Mouse (Mus musculus): Measurements from ENCODE around the gene Sned1. TPM values are rescaled to one million over a fixed set of nuclear protein-coding genes. Genes with fewer than 3 reads are reported as not detected.
"Not testable (repeated sequence)": the region's sequence is repeated elsewhere in the genome, so short reads cannot be mapped to it uniquely, and the experiment has no call there.

The Sned1 gene
- polyA plus RNA-seq, 1 experiment from 2014 or later = 16.7 TPM

- H3K27ac ChIP-seq (replicated peaks; ENCODE audit: low read depth, low read length) = no peak overlapping the region
- H3K9me3 ChIP-seq (ENCODE audit: control insufficient read depth, low read length) = no peaks in the 10 kb centered on the region
- ATAC-seq (ENCODE audit: low read depth) (peak; percentile 64), DNase-seq (ENCODE audit: low spot score) (peak; percentile 49)
- no peaks in the 10 kb centered on the region for H3K27me3 ChIP-seq (replicated peaks; ENCODE audit: control insufficient read depth, insufficient read depth, low read length)
- no peak overlapping the region for H3K4me2 ChIP-seq (ENCODE audit: low read depth, low read length)
- H3K36me3 ChIP-seq (ENCODE audit: control insufficient read depth, insufficient read depth, low read length) = peaks cover 6% of the 10 kb centered on the region; the same call in 1 of the 2 replicates
- H3K4me3 ChIP-seq (ENCODE audit: low read depth, low read length) = no peak overlapping the region
- no peak overlapping the region for H3K9ac ChIP-seq (ENCODE audit: low read depth, low read length)
- WGBS = 6% methylated on average over 9 of the region's 16 CpGs
- H3K4me1 ChIP-seq (ENCODE audit: control insufficient read depth, insufficient read depth, low read length) = no peaks in the 10 kb centered on the region
These were observed 36.8 kb downstream of the Sned1 start for GRCm38 (mm10) chr1:93272409-93272821.

DNA sequence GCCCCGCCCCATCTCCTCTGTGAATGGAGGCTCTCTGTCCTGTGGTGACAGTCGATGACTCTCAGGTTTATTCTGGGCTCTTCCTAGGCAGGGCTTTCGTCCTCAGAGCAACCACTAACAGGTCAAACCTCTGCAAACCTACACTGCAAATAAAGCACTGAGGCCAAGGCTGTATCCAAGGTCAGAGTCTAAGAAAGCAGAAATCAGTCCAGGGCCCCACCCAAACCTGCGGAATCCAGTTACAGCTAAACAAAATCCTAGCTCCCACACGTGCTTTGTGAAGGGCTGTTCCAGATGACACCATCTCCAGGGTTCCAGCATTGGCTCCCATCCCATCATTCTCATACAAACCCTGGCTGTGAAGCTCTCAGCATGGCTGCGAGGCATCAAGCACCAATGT is 39.9 kb downstream of the Sned1 start:
- H3K4me1 ChIP-seq (ENCODE audit: control insufficient read depth, insufficient read depth, low read length) = no peaks in the 10 kb centered on the region
- H3K9ac ChIP-seq (ENCODE audit: low read depth, low read length) = no peak overlapping the region
- no peak overlapping the region for H3K4me3 ChIP-seq (ENCODE audit: low read depth, low read length)
- H3K27ac ChIP-seq (replicated peaks; ENCODE audit: low read depth, low read length) = no peak overlapping the region
- ATAC-seq (ENCODE audit: low read depth) (no peak), DNase-seq (ENCODE audit: low spot score) (no peak)
- H3K4me2 ChIP-seq (ENCODE audit: low read depth, low read length) = no peak overlapping the region
- no peaks in the 10 kb centered on the region for H3K9me3 ChIP-seq (ENCODE audit: control insufficient read depth, low read length)
- WGBS = 73% methylated on average over 6 of the region's 6 CpGs
- no peaks in the 10 kb centered on the region for H3K27me3 ChIP-seq (replicated peaks; ENCODE audit: control insufficient read depth, insufficient read depth, low read length)
- H3K36me3 ChIP-seq (ENCODE audit: control insufficient read depth, insufficient read depth, low read length) = peaks cover 6% of the 10 kb centered on the region; the same call in 1 of the 2 replicates

- H3K4me1 ChIP-seq (ENCODE audit: control insufficient read depth, insufficient read depth, low read length) = no peaks in the 10 kb centered on the region
- H3K9ac ChIP-seq (ENCODE audit: low read depth, low read length) = no peak overlapping the region
- DNase-seq (ENCODE audit: low spot score) (no peak), ATAC-seq (ENCODE audit: low read depth) (no peak)
- H3K9me3 ChIP-seq (ENCODE audit: control insufficient read depth, low read length) = no peaks in the 10 kb centered on the region
- peaks cover 6% of the 10 kb centered on the region; the same call in 1 of the 2 replicates for H3K36me3 ChIP-seq (ENCODE audit: control insufficient read depth, insufficient read depth, low read length)
- H3K27me3 ChIP-seq (replicated peaks; ENCODE audit: control insufficient read depth, insufficient read depth, low read length) = no peaks in the 10 kb centered on the region
- 76% methylated on average over 7 of the region's 7 CpGs for WGBS
- no peak overlapping the region for H3K4me3 ChIP-seq (ENCODE audit: low read depth, low read length)
- no peak overlapping the region for H3K27ac ChIP-seq (replicated peaks; ENCODE audit: low read depth, low read length)
- no peak overlapping the region for H3K4me2 ChIP-seq (ENCODE audit: low read depth, low read length)
These were observed 41.4 kb downstream of the Sned1 start for GRCm38 (mm10) chr1:93277041-93277440.

- Histone ChIP-seq H3K4me1 (ENCODE audit: control insufficient read depth, insufficient read depth, low read length) (no peaks in the 10 kb centered on the region), H3K4me2 (ENCODE audit: low read depth, low read length) (no peak overlapping the region), H3K4me3 (ENCODE audit: low read depth, low read length) (no peak overlapping the region), H3K27ac (replicated peaks; ENCODE audit: low read depth, low read length) (no peak overlapping the region), H3K9me3 (ENCODE audit: control insufficient read depth, low read length) (no peaks in the 10 kb centered on the region), H3K36me3 (ENCODE audit: control insufficient read depth, insufficient read depth, low read length) (0 out of 2 replicates have a peak, but pooled peaks cover 12% of the 10 kb centered on the region), H3K27me3 (replicated peaks; ENCODE audit: control insufficient read depth, insufficient read depth, low read length) (no peaks in the 10 kb centered on the region), H3K9ac (ENCODE audit: low read depth, low read length) (no peak overlapping the region)
- 53% methylated on average over 3 of the region's 3 CpGs for WGBS
- DNase-seq (ENCODE audit: low spot score) (no peak), ATAC-seq (ENCODE audit: low read depth) (no peak)
These were observed 54.1 kb downstream of the Sned1 start for GRCm38 (mm10) chr1:93289678-93290214.

GRCm38 (mm10) chr1:93290956-93291355 is 55.3 kb downstream of the Sned1 start:
- peaks cover 18% of the 10 kb centered on the region for H3K36me3 ChIP-seq (ENCODE audit: control insufficient read depth, insufficient read depth, low read length)

DNA sequence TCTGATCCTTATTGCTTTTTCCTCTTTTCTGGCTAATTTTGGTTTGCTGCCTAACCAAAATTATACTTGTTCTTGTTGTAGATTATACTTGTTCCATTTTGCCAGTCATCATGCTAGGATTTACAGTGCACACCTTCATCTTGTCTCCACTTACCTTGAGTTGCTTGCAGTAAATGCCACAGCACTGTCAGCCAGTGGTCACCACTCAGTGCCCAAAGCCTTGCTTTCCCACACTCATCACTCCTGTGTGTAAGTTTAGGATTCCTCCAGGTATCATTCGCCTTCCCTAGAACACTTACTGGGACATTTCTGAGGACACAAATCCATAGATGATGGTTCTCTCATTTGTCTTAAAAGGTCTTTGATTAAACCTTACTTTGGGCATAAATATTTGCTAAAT is 56.0 kb downstream of the Sned1 start:
- ATAC-seq (ENCODE audit: low read depth) (no peak), DNase-seq (ENCODE audit: low spot score) (no peak)
- H3K4me2 ChIP-seq (ENCODE audit: low read depth, low read length) = no peak overlapping the region
- 95% methylated on average over 1 of the region's 1 CpGs for WGBS
- H3K27ac ChIP-seq (replicated peaks; ENCODE audit: low read depth, low read length) = no peak overlapping the region
- H3K9me3 ChIP-seq (ENCODE audit: control insufficient read depth, low read length) = no peaks in the 10 kb centered on the region
- no peaks in the 10 kb centered on the region for H3K27me3 ChIP-seq (replicated peaks; ENCODE audit: control insufficient read depth, insufficient read depth, low read length)
- H3K4me3 ChIP-seq (ENCODE audit: low read depth, low read length) = no peak overlapping the region
- H3K36me3 ChIP-seq (ENCODE audit: control insufficient read depth, insufficient read depth, low read length) = peaks cover 25% of the 10 kb centered on the region
- H3K9ac ChIP-seq (ENCODE audit: low read depth, low read length) = no peak overlapping the region
- no peaks in the 10 kb centered on the region for H3K4me1 ChIP-seq (ENCODE audit: control insufficient read depth, insufficient read depth, low read length)

More at GRCm38 (mm10) chr1:93290956-93291355, 55.3 kb downstream of the Sned1 start:
- Histone ChIP-seq H3K27ac (replicated peaks; ENCODE audit: low read depth, low read length) (no peak overlapping the region), H3K27me3 (replicated peaks; ENCODE audit: control insufficient read depth, insufficient read depth, low read length) (no peaks in the 10 kb centered on the region), H3K4me1 (ENCODE audit: control insufficient read depth, insufficient read depth, low read length) (no peaks in the 10 kb centered on the region), H3K9me3 (ENCODE audit: control insufficient read depth, low read length) (no peaks in the 10 kb centered on the region), H3K4me3 (ENCODE audit: low read depth, low read length) (no peak overlapping the region), H3K4me2 (ENCODE audit: low read depth, low read length) (no peak overlapping the region), H3K9ac (ENCODE audit: low read depth, low read length) (no peak overlapping the region)
- ATAC-seq (ENCODE audit: low read depth) = no peak
- WGBS = 83% methylated on average over 4 of the region's 4 CpGs
- no peak for DNase-seq (ENCODE audit: low spot score)

DNA sequence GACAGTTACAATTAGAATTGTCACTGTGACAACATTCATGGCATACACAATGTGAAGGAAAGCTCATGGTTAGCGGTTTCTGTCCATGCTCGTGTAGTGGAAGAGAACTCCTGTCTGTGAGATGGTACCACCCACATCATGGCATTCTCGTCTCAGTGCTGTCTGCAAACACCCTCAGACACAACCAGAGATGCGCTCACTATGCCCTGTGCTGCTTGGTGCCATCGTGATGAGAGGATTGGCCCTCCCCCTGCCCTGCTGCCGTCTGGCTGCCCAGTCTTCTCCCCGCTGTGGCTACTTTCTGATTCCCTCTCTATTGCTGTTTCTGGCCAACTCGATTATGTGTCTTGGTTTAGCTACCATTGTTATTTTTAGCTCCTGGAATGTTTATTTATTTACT is 56.4 kb downstream of the Sned1 start:
- Histone ChIP-seq H3K4me3 (ENCODE audit: low read depth, low read length) (no peak overlapping the region), H3K36me3 (ENCODE audit: control insufficient read depth, insufficient read depth, low read length) (peaks cover 29% of the 10 kb centered on the region), H3K9me3 (ENCODE audit: control insufficient read depth, low read length) (no peaks in the 10 kb centered on the region), H3K27ac (replicated peaks; ENCODE audit: low read depth, low read length) (no peak overlapping the region), H3K27me3 (replicated peaks; ENCODE audit: control insufficient read depth, insufficient read depth, low read length) (no peaks in the 10 kb centered on the region), H3K9ac (ENCODE audit: low read depth, low read length) (no peak overlapping the region), H3K4me2 (ENCODE audit: low read depth, low read length) (no peak overlapping the region), H3K4me1 (ENCODE audit: control insufficient read depth, insufficient read depth, low read length) (no peaks in the 10 kb centered on the region)
- no peak for DNase-seq (ENCODE audit: low spot score)
- WGBS = 72% methylated on average over 8 of the region's 8 CpGs
- ATAC-seq (ENCODE audit: low read depth) = no peak

- peaks cover 49% of the 10 kb centered on the region for H3K36me3 ChIP-seq (ENCODE audit: control insufficient read depth, insufficient read depth, low read length)
- H3K27ac ChIP-seq (replicated peaks; ENCODE audit: low read depth, low read length) = not testable (repeated sequence)
These were observed 58.9 kb downstream of the Sned1 start for GRCm38 (mm10) chr1:93294491-93294890.

DNA sequence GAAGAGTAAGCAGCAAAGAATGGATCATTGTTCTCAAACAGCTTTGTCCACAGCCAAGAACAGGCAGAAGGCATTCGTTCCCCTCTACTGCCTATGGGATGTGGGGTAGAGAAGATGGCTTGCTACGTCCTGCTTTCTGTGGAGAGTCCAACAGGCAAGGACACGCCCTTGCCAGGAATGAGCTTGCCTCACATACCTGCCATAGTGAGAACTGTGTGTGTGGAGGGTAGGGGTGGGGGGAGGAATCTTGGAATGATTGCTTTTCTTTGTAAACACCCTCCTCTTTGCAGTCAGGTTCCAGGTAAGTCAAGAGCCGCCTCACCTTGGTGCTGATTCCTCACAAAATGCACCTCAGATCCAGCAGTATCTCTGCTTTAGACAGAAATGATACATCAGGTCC is 64.2 kb downstream of the Sned1 start:
- Histone ChIP-seq H3K9me3 (ENCODE audit: control insufficient read depth, low read length) (no peaks in the 10 kb centered on the region), H3K27ac (replicated peaks; ENCODE audit: low read depth, low read length) (no peak overlapping the region), H3K4me1 (ENCODE audit: control insufficient read depth, insufficient read depth, low read length) (peaks cover 3% of the 10 kb centered on the region; the same call in 1 of the 2 replicates), H3K4me2 (ENCODE audit: low read depth, low read length) (no peak overlapping the region), H3K9ac (ENCODE audit: low read depth, low read length) (no peak overlapping the region), H3K36me3 (ENCODE audit: control insufficient read depth, insufficient read depth, low read length) (peaks cover 89% of the 10 kb centered on the region), H3K27me3 (replicated peaks; ENCODE audit: control insufficient read depth, insufficient read depth, low read length) (no peaks in the 10 kb centered on the region), H3K4me3 (ENCODE audit: low read depth, low read length) (no peak overlapping the region)
- peak; percentile 54 for DNase-seq (ENCODE audit: low spot score)
- no peak; the same call in 1 of the 2 replicates for ATAC-seq (ENCODE audit: low read depth)
- WGBS = 71% methylated on average over 4 of the region's 4 CpGs

More at GRCm38 (mm10) chr1:93294491-93294890, 58.9 kb downstream of the Sned1 start:
- WGBS = 75% methylated on average over 3 of the region's 3 CpGs
- not testable (repeated sequence) for ATAC-seq (ENCODE audit: low read depth); H3K27me3 ChIP-seq (replicated peaks; ENCODE audit: control insufficient read depth, insufficient read depth, low read length); DNase-seq (ENCODE audit: low spot score); H3K4me3 ChIP-seq (ENCODE audit: low read depth, low read length); H3K9ac ChIP-seq (ENCODE audit: low read depth, low read length); H3K4me1 ChIP-seq (ENCODE audit: control insufficient read depth, insufficient read depth, low read length); H3K4me2 ChIP-seq (ENCODE audit: low read depth, low read length); H3K9me3 ChIP-seq (ENCODE audit: control insufficient read depth, low read length)

All from embryonic facial prominence, embryonic 14.5 days (tissue).